Mouse (Mus musculus): ENCODE measurements at regions not wholly inside any gene's neighbourhood (a gene's known extent, or its start where the extent isn't known, plus 50 kb on each side); places are given as distances from the start of the nearest gene placed in this dataset.
"Not testable (repeated sequence)": the region's sequence is repeated elsewhere in the genome, so short reads cannot be mapped to it uniquely, and the experiment has no call there.

DNA sequence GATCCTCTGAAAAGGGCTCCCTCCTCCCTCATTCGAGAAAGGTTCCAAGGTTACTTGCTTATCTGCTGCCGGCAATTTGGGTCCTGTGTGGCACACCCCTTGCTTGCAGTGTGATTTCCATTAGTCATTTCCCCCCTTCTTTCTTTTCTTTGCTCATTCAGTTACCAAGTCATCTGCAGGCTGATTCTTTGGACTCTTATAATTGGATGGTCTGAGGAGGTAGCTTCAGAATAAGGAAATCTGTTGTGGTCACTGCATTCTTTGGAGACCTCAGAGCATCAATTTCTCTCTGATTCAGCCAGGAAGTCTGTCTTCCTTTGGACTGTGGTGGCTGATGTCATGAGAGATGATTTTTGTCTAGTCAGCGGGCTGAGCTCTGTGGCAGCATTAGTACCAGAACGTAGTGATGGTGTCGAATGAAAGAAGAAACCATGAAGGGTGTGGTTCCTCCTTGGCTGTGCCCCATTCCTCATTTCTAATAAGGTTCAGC is 91.4 kb upstream of the Mdm1 start:
- no peak for DNase-seq (ENCODE audit: low spot score in 2 of 2)

DNA sequence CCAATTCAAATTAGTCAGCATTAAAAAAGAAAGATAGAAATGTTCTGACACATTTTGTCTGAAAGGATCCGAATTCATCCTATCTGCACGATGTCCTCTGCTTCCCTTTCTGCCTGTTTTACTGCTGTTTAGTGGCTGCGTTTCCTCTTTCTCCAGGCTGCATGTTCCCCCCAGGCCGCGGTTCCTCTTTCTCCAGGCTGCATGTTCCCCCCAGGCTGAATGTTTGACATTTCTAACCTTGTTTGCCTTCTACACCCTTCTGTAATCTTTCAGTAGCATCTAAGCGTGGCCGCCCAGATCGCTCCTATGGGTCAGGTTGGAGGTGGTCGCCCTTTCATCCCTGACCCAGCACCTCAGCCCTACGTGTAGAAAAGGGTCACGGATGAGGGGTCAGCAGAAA is 89.6 kb upstream of the Mdm1 start:
- no peak for DNase-seq (ENCODE audit: low spot score in 2 of 2)

DNA sequence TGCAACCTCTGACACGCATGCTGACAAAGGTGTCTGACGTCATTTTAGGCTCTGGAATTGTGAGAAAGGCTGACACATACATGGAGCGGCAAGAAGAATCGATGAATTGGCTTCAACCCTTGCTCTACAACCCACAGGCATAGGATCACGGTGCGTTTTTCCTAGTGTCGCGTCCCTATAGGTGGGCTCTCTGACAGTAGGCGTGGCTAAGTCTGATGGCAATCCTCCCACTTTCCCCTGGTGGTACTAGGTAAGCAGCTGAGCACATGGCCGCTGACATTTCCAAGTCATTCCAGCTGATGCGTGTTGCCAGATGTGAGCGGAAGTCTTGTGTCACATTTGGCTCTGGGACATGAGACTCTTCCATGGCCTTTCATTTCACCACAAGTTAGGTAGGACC is 89.1 kb upstream of the Mdm1 start:
- DNase-seq (ENCODE audit: low spot score in 2 of 2): no peak

DNA sequence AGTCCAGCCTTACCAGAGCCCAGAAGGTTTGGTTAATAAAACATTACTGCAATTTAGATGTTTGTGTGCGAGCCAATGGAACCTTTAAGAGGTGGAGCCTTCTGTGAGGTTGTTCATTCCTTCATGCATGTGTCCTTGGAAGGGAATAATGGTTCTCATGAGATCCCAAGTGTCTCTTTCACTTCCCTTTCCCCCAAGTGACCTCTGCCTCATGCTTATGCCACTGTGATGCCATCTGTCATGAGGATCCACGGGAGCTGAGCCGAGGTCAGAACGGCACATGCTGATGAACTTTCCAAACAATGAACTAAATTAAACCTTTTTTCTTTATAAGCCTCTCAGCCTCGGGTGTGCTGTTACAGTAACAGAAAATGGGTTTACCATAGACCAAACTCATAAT is 88.6 kb upstream of the Mdm1 start:
- DNase-seq (ENCODE audit: low spot score in 2 of 2): no peak

DNA sequence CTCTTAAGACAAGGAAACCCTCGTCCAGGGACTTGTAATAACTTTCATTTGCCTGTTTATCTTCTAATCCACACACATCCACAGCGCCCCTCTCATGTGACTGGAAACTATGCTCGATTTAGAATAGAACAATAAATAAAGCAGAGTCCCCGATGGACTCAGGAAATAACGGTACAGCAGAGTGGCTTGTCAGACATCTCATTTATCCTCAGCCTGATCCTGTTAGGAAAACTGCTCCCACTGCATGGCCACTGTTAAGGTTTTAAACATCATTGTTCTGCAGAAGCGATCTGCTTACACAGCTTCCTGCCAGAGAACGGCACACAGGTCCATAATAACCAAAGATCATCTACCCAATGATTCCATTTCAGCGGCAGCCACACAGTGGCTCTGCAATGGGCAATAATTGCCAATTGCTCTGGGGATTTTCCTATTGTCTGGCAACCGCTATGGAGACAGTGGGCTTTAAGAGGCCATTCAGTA is 84.8 kb upstream of the Mdm1 start:
- no peak for DNase-seq (ENCODE audit: low spot score in 2 of 2)

DNA sequence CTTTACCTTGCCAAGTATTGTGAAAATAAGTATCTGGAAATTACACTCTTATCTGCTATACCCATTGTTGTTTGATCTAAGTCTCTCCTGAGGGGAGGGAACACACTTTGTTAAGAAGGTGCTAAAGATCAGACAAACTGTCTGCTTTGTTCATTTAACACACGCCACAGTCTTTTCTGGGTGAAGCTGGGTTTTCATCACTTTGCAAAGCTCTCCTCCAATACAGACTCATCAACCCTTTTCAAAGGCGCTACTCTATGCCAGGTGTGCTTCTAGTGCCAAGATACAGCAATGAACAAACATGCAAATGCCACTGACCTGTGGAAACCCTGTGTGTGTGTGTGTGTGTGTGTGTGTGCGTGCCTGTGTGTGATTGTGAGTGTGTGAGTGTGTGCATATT is 84.1 kb upstream of the Mdm1 start:
- no peak for DNase-seq (ENCODE audit: low spot score in 2 of 2)

DNA sequence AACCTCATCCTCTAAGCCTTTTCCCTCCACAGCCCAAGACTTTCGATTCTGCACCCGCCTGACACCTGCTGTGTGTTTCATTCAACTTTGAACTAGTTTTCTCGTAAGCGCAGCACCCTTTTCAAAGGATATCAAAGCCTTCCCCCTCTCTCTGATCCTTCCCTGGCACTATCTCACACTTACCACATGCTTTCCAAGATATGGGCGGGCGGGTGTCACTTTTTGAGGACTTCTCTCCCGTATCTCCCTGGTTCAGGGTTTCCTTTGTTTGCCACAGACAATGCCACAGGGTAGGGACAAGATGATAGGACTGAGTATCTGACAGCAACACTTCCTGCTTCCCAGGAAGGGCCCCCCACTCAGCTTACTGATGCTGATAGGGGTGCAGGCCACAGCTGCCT is 76.8 kb upstream of the Mdm1 start:
- DNase-seq (ENCODE audit: low spot score in 2 of 2): no peak

GRCm38 (mm10) chr10:118076341-118076740 is 65.3 kb upstream of the Mdm1 start:
- DNase-seq (ENCODE audit: low spot score in 2 of 2): not testable (repeated sequence)

GRCm38 (mm10) chr10:118081636-118082166 is 59.9 kb upstream of the Mdm1 start:
- no peak for DNase-seq (ENCODE audit: low spot score in 2 of 2)

DNA sequence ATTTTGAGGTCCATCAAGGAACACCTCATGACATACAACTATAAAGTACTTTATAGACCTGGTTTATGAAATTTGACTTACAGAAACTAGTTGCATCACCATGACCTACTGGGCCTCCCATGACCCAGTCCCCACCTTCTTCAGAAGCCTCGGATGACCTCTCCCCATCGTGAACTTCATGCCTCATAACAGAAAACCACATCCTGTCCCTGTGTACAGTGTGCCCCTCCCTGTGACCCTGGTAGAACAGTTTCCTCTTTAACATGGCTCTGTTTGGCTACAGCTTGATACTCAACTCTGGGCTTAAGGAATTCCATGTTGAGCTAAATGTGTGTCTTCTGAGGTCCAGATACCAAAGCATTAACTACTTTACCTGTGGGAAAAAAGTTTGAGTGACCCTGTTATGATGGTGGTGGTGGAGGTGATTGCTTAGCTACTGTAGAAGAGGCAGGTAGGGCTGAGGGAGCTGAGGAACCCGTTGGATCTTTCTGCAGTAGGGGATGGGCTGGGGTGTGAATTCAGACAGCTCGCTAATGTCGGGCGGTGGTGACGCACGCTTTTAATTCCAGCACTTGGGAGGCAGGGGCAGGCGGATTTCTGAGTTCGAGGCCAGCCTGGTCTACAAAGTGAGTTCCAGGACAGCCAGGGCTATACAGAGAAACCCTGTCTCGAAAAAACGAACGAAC is 58.4 kb upstream of the Mdm1 start:
- DNase-seq (ENCODE audit: low spot score in 2 of 2): no peak

- DNase-seq (ENCODE audit: low spot score in 2 of 2): no peak
Measured at GRCm38 (mm10) chr10:118083721-118084075, 57.9 kb upstream of the Mdm1 start.

DNA sequence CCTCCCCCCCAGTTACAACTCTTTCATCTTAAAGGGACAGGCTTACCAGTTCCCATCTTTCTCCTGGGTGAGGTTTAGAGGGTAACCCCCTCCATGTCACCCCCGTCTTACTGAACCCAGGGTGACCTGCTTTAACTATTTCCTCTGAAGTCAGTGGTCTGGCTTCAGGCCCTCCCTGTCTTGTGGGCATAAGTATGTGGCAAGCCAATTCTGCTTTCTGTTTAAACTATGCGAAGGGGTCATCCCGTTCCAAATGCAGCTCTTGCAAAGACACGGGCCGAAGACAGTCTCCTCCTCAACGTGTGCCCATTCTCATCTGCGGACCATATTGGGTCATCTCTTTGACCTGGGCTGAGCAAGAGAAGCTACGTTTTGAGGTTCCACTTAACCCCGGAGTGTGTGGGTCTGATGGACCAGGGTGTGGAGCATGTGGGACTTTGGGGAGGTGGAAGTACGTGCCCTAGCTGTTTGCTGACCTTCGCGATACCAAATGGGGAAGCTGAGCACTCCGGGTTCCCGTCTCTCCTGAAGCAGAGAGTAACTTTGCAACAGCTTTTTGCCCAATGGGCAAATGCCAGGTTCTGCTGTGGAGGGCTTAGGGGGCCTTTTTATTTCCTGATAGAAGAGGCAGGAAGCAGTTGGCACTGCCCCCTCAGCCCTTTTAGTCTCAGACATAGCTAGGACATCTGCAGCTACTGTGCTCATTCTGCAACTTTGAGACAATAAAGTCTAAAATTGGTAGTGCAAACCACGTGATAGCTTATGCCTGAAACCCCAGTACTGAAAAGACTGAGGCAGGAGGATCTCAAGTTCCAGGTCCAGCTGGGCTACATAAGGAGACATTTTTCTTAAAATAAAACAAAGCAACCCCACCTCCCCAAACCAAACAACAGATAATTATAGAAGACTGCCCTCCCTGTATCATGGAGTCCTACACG is 56.3 kb upstream of the Mdm1 start:
- DNase-seq (ENCODE audit: low spot score in 2 of 2): no peak

DNA sequence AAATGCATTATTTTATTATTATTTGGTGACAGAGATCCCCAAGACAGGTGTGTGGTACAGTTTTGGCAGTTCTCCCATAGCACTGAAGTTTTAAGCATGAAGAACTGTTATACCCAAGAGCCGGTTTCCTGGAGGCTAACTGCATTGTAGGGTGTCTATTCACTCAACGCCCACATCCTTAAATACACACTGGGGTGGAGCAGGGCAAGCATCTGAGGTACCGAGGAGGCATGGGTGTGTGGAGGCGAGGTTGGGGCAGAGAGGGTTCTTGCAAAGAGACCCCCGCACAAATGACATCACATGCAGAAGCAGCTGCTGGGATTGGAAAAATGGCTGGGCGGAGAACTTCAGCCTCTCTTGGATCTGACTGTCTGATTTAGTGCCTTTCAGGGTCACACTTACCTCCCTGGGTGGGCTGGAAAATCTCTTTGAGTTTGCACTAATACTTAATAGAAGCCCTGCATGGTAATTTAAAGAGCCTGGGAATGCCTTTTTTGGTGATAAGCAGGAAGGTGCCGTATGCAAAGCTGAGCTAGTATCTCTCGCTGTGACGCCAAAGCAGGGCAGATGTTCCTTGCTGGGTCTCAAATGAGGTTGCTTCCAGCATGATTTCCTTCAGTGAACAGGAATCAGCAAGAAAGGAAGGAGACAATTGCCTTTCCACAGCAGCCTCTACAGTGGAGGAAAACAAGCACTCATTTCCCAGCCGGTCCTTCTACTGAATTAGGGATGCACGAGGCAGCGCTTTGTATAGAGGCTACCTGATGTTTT is 53.9 kb upstream of the Mdm1 start:
- DNase-seq (ENCODE audit: low spot score in 2 of 2): no peak

GRCm38 (mm10) chr10:118088499-118088898 is 53.1 kb upstream of the Mdm1 start:
- no peak for DNase-seq (ENCODE audit: low spot score in 2 of 2)

DNA sequence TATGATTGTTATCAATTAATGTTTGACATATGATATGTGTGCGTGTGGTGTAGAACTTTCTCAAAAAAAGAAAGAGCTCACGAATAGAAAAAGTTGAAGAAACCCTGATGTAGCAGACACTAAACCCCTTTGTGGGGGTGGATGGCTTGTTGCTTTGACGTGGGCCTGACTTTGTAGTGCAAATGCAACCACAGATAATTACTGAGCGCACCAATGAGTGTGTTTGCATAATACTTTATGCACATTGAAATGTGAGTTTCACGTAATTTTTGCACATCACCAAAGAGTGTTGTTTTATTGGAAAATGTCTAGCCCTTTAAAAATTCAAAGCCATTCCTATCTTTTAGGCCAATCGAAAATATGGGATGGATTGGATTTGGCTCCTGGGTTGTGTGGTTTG is 51.7 kb upstream of the Mdm1 start:
- DNase-seq (ENCODE audit: low spot score in 2 of 2): no peak

- DNase-seq (ENCODE audit: low spot score in 2 of 2): no peak
Measured at GRCm38 (mm10) chr10:118091476-118091875, 50.1 kb upstream of the Mdm1 start.

Data from frontal cortex, postnatal 10 days (tissue).